Mouse (Mus musculus): ENCODE measurements at regions not wholly inside any gene's neighbourhood (a gene's known extent, or its start where the extent isn't known, plus 50 kb on each side); places are given as distances from the start of the nearest gene placed in this dataset.

- H3K36me3 ChIP-seq (ENCODE audit: control insufficient read depth, insufficient read depth, low read length) = no peaks in the 10 kb centered on the region
- WGBS = 85% methylated on average over 15 of the region's 15 CpGs
- ATAC-seq (ENCODE audit: low FRiP score, low read depth) (no peak), DNase-seq (ENCODE audit: low spot score) (no peak)
- H3K9ac ChIP-seq (ENCODE audit: low read depth, low read length, severe bottlenecking) = no peak overlapping the region
- no peaks in the 10 kb centered on the region for H3K27me3 ChIP-seq (ENCODE audit: control insufficient read depth, insufficient read depth, low read length)
- H3K27ac ChIP-seq (replicated peaks; ENCODE audit: low read depth, low read length) = no peak overlapping the region
- H3K9me3 ChIP-seq (ENCODE audit: control insufficient read depth, low read length) = no peaks in the 10 kb centered on the region
- H3K4me2 ChIP-seq (replicated peaks; ENCODE audit: low read depth, low read length, severe bottlenecking) = no peak overlapping the region
- TF ChIP-seq POLR2A (IDR thresholded peaks at IDR 0.05; ENCODE audit: borderline replicate concordance, extremely low read depth, insufficient read depth, insufficient read length) = no peak
- H3K4me3 ChIP-seq (replicated peaks; ENCODE audit: low read length) = no peak overlapping the region
- H3K4me1 ChIP-seq (ENCODE audit: control insufficient read depth, insufficient read depth, low read length) = no peaks in the 10 kb centered on the region
These were observed 340.1 kb downstream of the Diras2 start for GRCm38 (mm10) chr13:52190848-52191590.

GRCm38 (mm10) chr13:52196917-52197316 lies 334.2 kb downstream of the Diras2 start:
- H3K36me3 ChIP-seq (ENCODE audit: control insufficient read depth, insufficient read depth, low read length) = no peaks in the 10 kb centered on the region
- no peak overlapping the region for H3K9ac ChIP-seq (ENCODE audit: low read depth, low read length, severe bottlenecking)
- DNase-seq (ENCODE audit: low spot score) = no peak
- TF ChIP-seq POLR2A (IDR thresholded peaks at IDR 0.05; ENCODE audit: borderline replicate concordance, extremely low read depth, insufficient read depth, insufficient read length) = no peak
- ATAC-seq (ENCODE audit: low FRiP score, low read depth) = no peak
- no peaks in the 10 kb centered on the region for H3K4me1 ChIP-seq (ENCODE audit: control insufficient read depth, insufficient read depth, low read length)
- no peak overlapping the region for H3K4me2 ChIP-seq (replicated peaks; ENCODE audit: low read depth, low read length, severe bottlenecking)
- no peak overlapping the region for H3K4me3 ChIP-seq (replicated peaks; ENCODE audit: low read length)
- no peaks in the 10 kb centered on the region for H3K27me3 ChIP-seq (ENCODE audit: control insufficient read depth, insufficient read depth, low read length)
- no peaks in the 10 kb centered on the region for H3K9me3 ChIP-seq (ENCODE audit: control insufficient read depth, low read length)
- H3K27ac ChIP-seq (replicated peaks; ENCODE audit: low read depth, low read length) = no peak overlapping the region
- 77% methylated on average over 5 of the region's 5 CpGs for WGBS

- TF ChIP-seq POLR2A (IDR thresholded peaks at IDR 0.05; ENCODE audit: borderline replicate concordance, extremely low read depth, insufficient read depth, insufficient read length) = no peak
These were observed 332.3 kb downstream of the Diras2 start for GRCm38 (mm10) chr13:52198649-52199348.

GRCm38 (mm10) chr13:52202372-52202771 lies 328.7 kb downstream of the Diras2 start:
- no peaks in the 10 kb centered on the region for H3K4me1 ChIP-seq (ENCODE audit: control insufficient read depth, insufficient read depth, low read length)
- no peaks in the 10 kb centered on the region for H3K27me3 ChIP-seq (ENCODE audit: control insufficient read depth, insufficient read depth, low read length)
- no peak for ATAC-seq (ENCODE audit: low FRiP score, low read depth)
- no peaks in the 10 kb centered on the region for H3K36me3 ChIP-seq (ENCODE audit: control insufficient read depth, insufficient read depth, low read length)
- DNase-seq (ENCODE audit: low spot score) = no peak
- H3K9ac ChIP-seq (ENCODE audit: low read depth, low read length, severe bottlenecking) = no peak overlapping the region
- no peaks in the 10 kb centered on the region for H3K9me3 ChIP-seq (ENCODE audit: control insufficient read depth, low read length)
- H3K4me3 ChIP-seq (replicated peaks; ENCODE audit: low read length) = no peak overlapping the region
- WGBS = 74% methylated on average over 1 of the region's 1 CpGs
- H3K27ac ChIP-seq (replicated peaks; ENCODE audit: low read depth, low read length) = no peak overlapping the region
- no peak overlapping the region for H3K4me2 ChIP-seq (replicated peaks; ENCODE audit: low read depth, low read length, severe bottlenecking)
- TF ChIP-seq POLR2A (IDR thresholded peaks at IDR 0.05; ENCODE audit: borderline replicate concordance, extremely low read depth, insufficient read depth, insufficient read length) = no peak

More at GRCm38 (mm10) chr13:52198649-52199348, 332.3 kb downstream of the Diras2 start:
- Histone ChIP-seq H3K36me3 (ENCODE audit: control insufficient read depth, insufficient read depth, low read length) (no peaks in the 10 kb centered on the region), H3K4me3 (replicated peaks; ENCODE audit: low read length) (no peak overlapping the region), H3K27me3 (ENCODE audit: control insufficient read depth, insufficient read depth, low read length) (no peaks in the 10 kb centered on the region), H3K9ac (ENCODE audit: low read depth, low read length, severe bottlenecking) (no peak overlapping the region), H3K9me3 (ENCODE audit: control insufficient read depth, low read length) (no peaks in the 10 kb centered on the region), H3K27ac (replicated peaks; ENCODE audit: low read depth, low read length) (no peak overlapping the region), H3K4me2 (replicated peaks; ENCODE audit: low read depth, low read length, severe bottlenecking) (no peak overlapping the region), H3K4me1 (ENCODE audit: control insufficient read depth, insufficient read depth, low read length) (no peaks in the 10 kb centered on the region)
- ATAC-seq (ENCODE audit: low FRiP score, low read depth) = no peak
- no peak for DNase-seq (ENCODE audit: low spot score)
- WGBS = 81% methylated on average over 7 of the region's 7 CpGs

- Histone ChIP-seq H3K27me3 (ENCODE audit: control insufficient read depth, insufficient read depth, low read length) (no peaks in the 10 kb centered on the region), H3K9me3 (ENCODE audit: control insufficient read depth, low read length) (no peaks in the 10 kb centered on the region), H3K36me3 (ENCODE audit: control insufficient read depth, insufficient read depth, low read length) (no peaks in the 10 kb centered on the region), H3K27ac (replicated peaks; ENCODE audit: low read depth, low read length) (no peak overlapping the region), H3K9ac (ENCODE audit: low read depth, low read length, severe bottlenecking) (no peak overlapping the region), H3K4me2 (replicated peaks; ENCODE audit: low read depth, low read length, severe bottlenecking) (no peak overlapping the region), H3K4me1 (ENCODE audit: control insufficient read depth, insufficient read depth, low read length) (no peaks in the 10 kb centered on the region), H3K4me3 (replicated peaks; ENCODE audit: low read length) (no peak overlapping the region)
- DNase-seq (ENCODE audit: low spot score) (no peak), ATAC-seq (ENCODE audit: low FRiP score, low read depth) (no peak)
- no peak for TF ChIP-seq POLR2A (IDR thresholded peaks at IDR 0.05; ENCODE audit: borderline replicate concordance, extremely low read depth, insufficient read depth, insufficient read length)
- 75% methylated on average over 4 of the region's 4 CpGs for WGBS
These were observed 325.1 kb downstream of the Diras2 start for GRCm38 (mm10) chr13:52205951-52206350.

Data from limb, embryonic 14.5 days (tissue).